Mouse (Mus musculus): ENCODE measurements around the gene Psmc3ip. TPM values are rescaled to one million over a fixed set of nuclear protein-coding genes. Genes with fewer than 3 reads are reported as not detected.

Gene Psmc3ip
- polyA plus RNA-seq, 1 experiment from 2014 or later = 54.3 TPM

DNA sequence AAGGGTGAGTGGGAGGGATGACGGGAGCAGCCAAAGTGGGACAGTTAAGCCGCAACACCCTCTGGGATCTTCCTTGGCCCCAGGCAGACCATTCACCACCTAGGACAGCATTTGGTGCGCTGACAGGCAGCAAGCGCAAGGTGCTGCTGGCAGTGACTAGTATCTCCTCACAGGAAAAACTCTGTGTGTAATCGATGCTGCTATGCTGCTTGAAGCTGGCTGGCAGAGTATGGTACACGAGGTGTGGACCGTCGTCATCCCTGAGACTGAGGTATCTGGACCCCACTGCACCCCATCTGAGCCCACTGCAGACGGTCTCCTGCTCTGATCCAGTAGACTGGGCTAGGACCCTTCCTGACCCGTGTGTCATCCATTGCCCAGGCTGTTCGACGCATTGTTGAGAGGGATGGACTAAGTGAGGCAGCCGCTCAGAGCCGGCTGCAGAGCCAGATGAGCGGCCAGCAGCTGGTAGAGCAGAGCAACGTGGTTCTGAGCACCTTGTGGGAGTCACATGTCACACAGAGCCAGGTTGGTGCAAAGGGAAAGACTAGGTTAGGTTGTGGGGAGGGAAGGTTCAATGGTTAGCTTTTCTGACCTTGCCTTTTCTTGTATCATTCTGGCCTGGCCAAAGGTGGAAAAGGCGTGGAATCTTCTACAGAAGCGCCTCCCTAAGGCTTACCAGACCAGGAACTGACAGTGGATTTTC, 9.5 kb downstream of the Psmc3ip start:
- peaks cover 23% of the 10 kb centered on the region for H3K4me1 ChIP-seq (ENCODE audit: control insufficient read depth, insufficient read depth, low read length)
- no peak overlapping the region for H3K4me2 ChIP-seq (ENCODE audit: low read length)
- no peaks in the 10 kb centered on the region for H3K9me3 ChIP-seq (replicated peaks; ENCODE audit: control insufficient read depth, low read length)
- H3K27me3 ChIP-seq (replicated peaks; ENCODE audit: control insufficient read depth, insufficient read depth, low read length) = peaks cover 6% of the 10 kb centered on the region; the same call in 1 of the 2 replicates
- no peak overlapping the region for H3K4me3 ChIP-seq (ENCODE audit: low read depth, low read length)
- ATAC-seq = no peak
- no peak for DNase-seq (ENCODE audit: low spot score)
- H3K9ac ChIP-seq (ENCODE audit: low read length) = no peak overlapping the region
- 92% methylated on average over 18 of the region's 18 CpGs for whole genome bisulfite sequencing
- no peak overlapping the region for H3K27ac ChIP-seq (ENCODE audit: low read depth, low read length)
- peaks cover 29% of the 10 kb centered on the region for H3K36me3 ChIP-seq (ENCODE audit: control insufficient read depth, insufficient read depth, low read length)

DNA sequence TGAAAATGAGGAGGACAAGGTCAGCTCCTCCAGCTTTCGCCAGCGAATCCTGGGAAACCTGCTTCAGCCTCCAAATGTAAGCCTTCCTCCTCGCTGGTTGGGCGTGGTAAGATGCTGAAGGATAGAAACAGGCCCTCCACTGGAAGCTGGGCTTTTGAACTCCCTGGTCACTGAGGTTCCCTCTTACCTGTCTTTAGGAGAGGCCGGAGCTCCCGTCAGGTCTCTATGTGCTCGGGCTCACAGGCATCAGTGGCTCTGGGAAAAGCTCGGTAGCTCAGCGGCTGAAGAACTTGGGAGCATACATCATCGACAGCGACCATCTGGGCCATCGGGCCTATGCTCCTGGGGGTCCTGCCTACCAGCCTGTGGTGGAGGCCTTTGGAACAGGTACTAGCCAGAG, 10.4 kb downstream of the Psmc3ip start:
- WGBS = 94% methylated on average over 12 of the region's 12 CpGs
- peaks cover 23% of the 10 kb centered on the region for H3K4me1 ChIP-seq (ENCODE audit: control insufficient read depth, insufficient read depth, low read length)
- ATAC-seq = no peak
- DNase-seq (ENCODE audit: low spot score) = no peak
- H3K4me2 ChIP-seq (ENCODE audit: low read length) = no peak overlapping the region
- H3K36me3 ChIP-seq (ENCODE audit: control insufficient read depth, insufficient read depth, low read length) = peaks cover 20% of the 10 kb centered on the region
- no peak overlapping the region for H3K27ac ChIP-seq (ENCODE audit: low read depth, low read length)
- H3K27me3 ChIP-seq (replicated peaks; ENCODE audit: control insufficient read depth, insufficient read depth, low read length) = peaks cover 16% of the 10 kb centered on the region
- H3K9ac ChIP-seq (ENCODE audit: low read length) = no peak overlapping the region
- no peak overlapping the region for H3K4me3 ChIP-seq (ENCODE audit: low read depth, low read length)
- H3K9me3 ChIP-seq (replicated peaks; ENCODE audit: control insufficient read depth, low read length) = no peaks in the 10 kb centered on the region

DNA sequence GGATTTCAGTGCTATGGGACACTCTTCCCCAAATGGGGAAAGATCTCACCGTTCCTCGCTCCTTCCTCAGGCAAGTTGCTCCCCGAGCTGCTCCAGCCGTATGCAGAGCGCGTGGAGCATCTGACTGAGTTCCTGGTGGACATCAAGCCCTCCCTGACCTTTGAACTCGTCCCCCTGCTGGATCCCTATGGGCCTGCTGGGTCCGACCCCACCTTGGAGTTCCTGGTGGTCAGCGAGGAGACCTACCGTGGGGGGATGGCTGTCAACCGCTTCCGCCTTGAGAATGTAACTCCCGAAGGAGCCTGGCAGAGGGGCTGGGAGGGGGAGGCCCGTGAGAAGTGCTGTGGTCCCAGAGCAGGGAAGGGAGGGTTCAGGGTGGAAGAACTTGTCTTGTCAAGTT, 11.0 kb downstream of the Psmc3ip start:
- DNase-seq (ENCODE audit: low spot score) (no peak), ATAC-seq (no peak)
- Histone ChIP-seq H3K36me3 (ENCODE audit: control insufficient read depth, insufficient read depth, low read length) (peaks cover 14% of the 10 kb centered on the region), H3K4me2 (ENCODE audit: low read length) (no peak overlapping the region), H3K4me1 (ENCODE audit: control insufficient read depth, insufficient read depth, low read length) (peaks cover 25% of the 10 kb centered on the region), H3K9ac (ENCODE audit: low read length) (no peak overlapping the region), H3K9me3 (replicated peaks; ENCODE audit: control insufficient read depth, low read length) (no peaks in the 10 kb centered on the region), H3K27me3 (replicated peaks; ENCODE audit: control insufficient read depth, insufficient read depth, low read length) (peaks cover 22% of the 10 kb centered on the region), H3K4me3 (ENCODE audit: low read depth, low read length) (no peak overlapping the region), H3K27ac (ENCODE audit: low read depth, low read length) (no peak overlapping the region)
- 85% methylated on average over 14 of the region's 14 CpGs for WGBS

DNA sequence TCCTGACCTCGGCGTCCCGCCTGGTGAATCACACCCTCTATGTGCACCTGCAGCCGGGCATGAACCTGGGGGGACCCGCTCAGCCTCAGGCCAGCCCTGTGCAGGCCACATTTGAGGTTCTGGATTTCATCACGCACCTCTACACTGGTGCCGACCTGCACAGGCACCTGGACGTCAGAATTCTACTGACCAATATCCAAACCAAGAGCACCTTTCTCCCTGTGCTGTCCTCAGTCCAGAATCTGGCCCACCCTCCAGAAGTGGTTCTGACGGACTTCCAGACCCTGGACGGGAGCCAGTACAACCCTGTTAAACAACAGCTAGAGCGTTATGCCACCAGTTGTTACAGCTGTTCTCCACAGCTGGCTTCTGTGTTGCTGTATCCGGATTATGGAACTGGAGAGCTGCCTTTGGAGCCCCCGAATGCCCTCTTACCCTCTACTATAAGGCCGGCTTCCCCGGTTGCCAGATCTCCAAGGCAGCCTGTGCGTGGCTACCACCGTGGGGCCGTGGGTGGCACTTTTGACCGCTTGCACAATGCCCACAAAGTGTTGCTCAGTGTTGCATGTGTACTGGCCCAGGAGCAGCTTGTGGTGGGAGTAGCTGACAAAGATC, 12.0 kb downstream of the Psmc3ip start:
- peak overlapping the region; percentile 91 for H3K9ac ChIP-seq (ENCODE audit: low read length)
- H3K27me3 ChIP-seq (replicated peaks; ENCODE audit: control insufficient read depth, insufficient read depth, low read length) = peaks cover 32% of the 10 kb centered on the region
- peak overlapping the region; percentile 76 for H3K27ac ChIP-seq (ENCODE audit: low read depth, low read length)
- peaks cover 6% of the 10 kb centered on the region; the same call in 1 of the 2 replicates for H3K36me3 ChIP-seq (ENCODE audit: control insufficient read depth, insufficient read depth, low read length)
- peak overlapping the region; percentile 84 for H3K4me3 ChIP-seq (ENCODE audit: low read depth, low read length)
- WGBS = 34% methylated on average over 19 of the region's 19 CpGs
- no peak for DNase-seq (ENCODE audit: low spot score)
- no peak for ATAC-seq
- peaks cover 22% of the 10 kb centered on the region for H3K4me1 ChIP-seq (ENCODE audit: control insufficient read depth, insufficient read depth, low read length)
- H3K4me2 ChIP-seq (ENCODE audit: low read length) = peak overlapping the region; percentile 99
- no peaks in the 10 kb centered on the region for H3K9me3 ChIP-seq (replicated peaks; ENCODE audit: control insufficient read depth, low read length)

DNA sequence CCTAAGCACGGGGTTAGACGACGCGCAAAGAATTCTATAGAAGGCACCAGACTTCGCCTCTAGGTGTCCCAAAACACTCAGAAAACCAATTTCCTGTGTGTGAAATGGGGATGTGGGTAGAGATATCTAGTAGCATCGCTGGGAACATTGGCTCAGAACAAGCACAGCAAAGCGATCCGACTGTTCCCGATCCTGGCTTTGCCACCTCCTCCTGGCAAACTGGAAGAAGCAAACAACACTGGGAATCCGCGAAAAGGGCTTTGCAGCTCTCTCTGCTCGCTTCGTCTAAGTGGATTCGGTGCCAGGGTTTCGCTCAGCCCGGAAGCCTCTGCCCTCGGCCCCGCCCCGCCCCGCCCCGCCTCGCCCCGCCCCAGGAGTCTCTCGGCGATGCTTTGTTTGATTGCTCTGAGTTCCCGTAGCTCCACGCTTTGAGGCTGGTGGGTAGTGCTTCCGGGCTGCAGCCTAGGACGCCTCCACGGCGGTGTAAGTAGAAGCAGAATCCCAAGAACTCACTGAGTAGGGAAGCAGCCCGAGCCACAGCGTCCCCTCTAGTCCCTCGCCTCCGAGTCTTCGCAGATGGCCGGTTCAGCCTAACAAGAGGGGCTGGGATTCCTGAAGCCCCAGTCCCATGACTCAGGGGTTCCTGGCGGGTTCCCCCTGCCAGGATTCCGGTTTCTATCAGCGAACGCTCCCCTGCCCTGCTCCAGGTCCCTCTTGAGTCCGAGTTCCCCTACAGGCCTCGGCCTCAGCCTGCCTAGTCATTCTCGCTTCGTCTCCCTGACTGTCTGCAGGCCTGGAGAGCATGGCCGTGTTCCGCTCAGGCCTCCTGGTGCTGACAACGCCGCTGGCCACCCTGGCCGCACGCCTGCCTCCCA, 12.8 kb downstream of the Psmc3ip start, which contains the start of gene Coasy:
Gene Coasy (plus strand): TSS at position 358 of the 875 bp plus-strand sequence.
- Histone ChIP-seq H3K9me3 (replicated peaks; ENCODE audit: control insufficient read depth, low read length) (no peaks in the 10 kb centered on the region), H3K4me2 (ENCODE audit: low read length) (peak within 1 kb of the TSS; percentile 99), H3K27me3 (replicated peaks; ENCODE audit: control insufficient read depth, insufficient read depth, low read length) (peaks cover 40% of the 10 kb centered on the region), H3K27ac (ENCODE audit: low read depth, low read length) (peak within 1 kb of the TSS; percentile 76), H3K4me1 (ENCODE audit: control insufficient read depth, insufficient read depth, low read length) (peaks cover 17% of the 10 kb centered on the region), H3K4me3 (ENCODE audit: low read depth, low read length) (peak within 1 kb of the TSS; percentile 84), H3K36me3 (ENCODE audit: control insufficient read depth, insufficient read depth, low read length) (peaks cover 6% of the 10 kb centered on the region; the same call in 1 of the 2 replicates), H3K9ac (ENCODE audit: low read length) (peak within 1 kb of the TSS; percentile 91)
- under 1% methylated on average over 51 of the region's 51 CpGs for WGBS
- DNase-seq (ENCODE audit: low spot score) (peak; percentile 96), ATAC-seq (peak; percentile 91)

DNA sequence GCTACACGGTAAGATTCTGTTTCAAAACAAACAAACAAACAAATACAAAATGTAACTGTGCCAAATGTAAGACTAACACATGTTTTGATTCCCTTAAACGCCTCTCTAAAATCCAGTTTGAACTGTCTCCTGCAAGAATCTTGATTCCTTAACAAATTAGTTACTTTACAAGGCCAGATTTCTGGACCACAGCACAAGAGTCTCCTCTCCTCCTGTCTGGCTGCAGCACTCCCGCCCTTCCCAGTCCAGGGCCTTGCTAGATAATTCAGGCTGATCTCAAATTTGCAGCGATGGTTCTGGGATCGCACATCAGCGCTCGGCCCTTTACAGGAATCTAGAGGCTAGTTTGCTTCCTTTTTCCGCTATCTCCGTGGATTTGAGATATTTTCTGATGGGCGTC, 13.6 kb downstream of the Psmc3ip start:
- H3K4me2 ChIP-seq (ENCODE audit: low read length) = peak overlapping the region; percentile 99
- ATAC-seq (no peak), DNase-seq (ENCODE audit: low spot score) (no peak)
- 5% methylated on average over 10 of the region's 10 CpGs for WGBS
- H3K27me3 ChIP-seq (replicated peaks; ENCODE audit: control insufficient read depth, insufficient read depth, low read length) = peaks cover 44% of the 10 kb centered on the region
- peak overlapping the region; percentile 76; the same call in 1 of the 2 replicates for H3K27ac ChIP-seq (ENCODE audit: low read depth, low read length)
- peak overlapping the region; percentile 59 for H3K9ac ChIP-seq (ENCODE audit: low read length)
- H3K4me1 ChIP-seq (ENCODE audit: control insufficient read depth, insufficient read depth, low read length) = peaks cover 16% of the 10 kb centered on the region
- peak overlapping the region; percentile 84 for H3K4me3 ChIP-seq (ENCODE audit: low read depth, low read length)
- peaks cover 6% of the 10 kb centered on the region; the same call in 1 of the 2 replicates for H3K36me3 ChIP-seq (ENCODE audit: control insufficient read depth, insufficient read depth, low read length)
- no peaks in the 10 kb centered on the region for H3K9me3 ChIP-seq (replicated peaks; ENCODE audit: control insufficient read depth, low read length)

DNA sequence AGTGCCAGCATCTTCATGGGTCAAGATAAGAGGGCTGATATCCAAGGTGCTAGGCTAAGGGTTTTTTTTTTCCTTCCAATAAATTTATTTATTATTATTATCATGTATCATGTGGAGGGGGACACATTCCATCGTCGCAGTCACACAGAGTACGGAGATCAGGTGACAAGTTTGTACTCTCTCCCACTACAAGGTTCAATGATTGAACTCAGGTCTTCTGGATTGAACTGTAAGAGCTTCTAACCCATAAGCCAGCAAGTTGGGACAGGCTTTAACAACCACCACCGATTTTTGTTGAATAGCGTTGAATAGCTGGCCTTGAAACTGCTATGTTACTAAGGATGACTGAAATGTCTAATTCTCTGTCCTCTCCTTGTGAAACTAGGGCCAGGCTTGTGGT, 14.8 kb downstream of the Psmc3ip start:
- Histone ChIP-seq H3K27me3 (replicated peaks; ENCODE audit: control insufficient read depth, insufficient read depth, low read length) (peaks cover 44% of the 10 kb centered on the region), H3K4me3 (ENCODE audit: low read depth, low read length) (no peak overlapping the region), H3K27ac (ENCODE audit: low read depth, low read length) (no peak overlapping the region), H3K9me3 (replicated peaks; ENCODE audit: control insufficient read depth, low read length) (no peaks in the 10 kb centered on the region), H3K4me2 (ENCODE audit: low read length) (no peak overlapping the region), H3K36me3 (ENCODE audit: control insufficient read depth, insufficient read depth, low read length) (peaks cover 6% of the 10 kb centered on the region; the same call in 1 of the 2 replicates), H3K4me1 (ENCODE audit: control insufficient read depth, insufficient read depth, low read length) (peaks cover 10% of the 10 kb centered on the region), H3K9ac (ENCODE audit: low read length) (no peak overlapping the region)
- no peak for ATAC-seq
- WGBS = 73% methylated on average over 5 of the region's 5 CpGs
- DNase-seq (ENCODE audit: low spot score) = no peak

DNA sequence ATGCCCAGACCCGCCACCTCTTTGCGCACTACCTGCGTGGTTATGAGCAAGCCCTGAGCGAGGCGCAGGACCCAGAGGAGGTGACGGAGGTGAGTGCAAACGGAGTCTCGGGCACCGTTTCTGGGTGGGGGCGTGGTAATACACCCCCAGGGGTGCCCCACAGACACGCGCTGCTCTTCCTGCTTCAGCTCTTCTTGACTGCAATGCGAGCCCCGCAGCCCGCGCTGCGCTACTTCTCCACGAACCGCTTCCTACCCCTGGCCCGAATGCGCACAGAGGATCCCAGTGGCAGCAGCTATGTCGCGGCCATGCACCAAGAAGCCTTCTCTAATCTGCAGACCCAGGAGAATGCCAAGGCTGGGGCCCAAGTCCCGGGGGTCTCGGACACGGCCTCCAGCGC, 15.5 kb downstream of the Psmc3ip start:
- WGBS = 2% methylated on average over 27 of the region's 27 CpGs
- no peak for DNase-seq (ENCODE audit: low spot score)
- ATAC-seq = no peak
- Histone ChIP-seq H3K27me3 (replicated peaks; ENCODE audit: control insufficient read depth, insufficient read depth, low read length) (peaks cover 44% of the 10 kb centered on the region), H3K9ac (ENCODE audit: low read length) (no peak overlapping the region), H3K9me3 (replicated peaks; ENCODE audit: control insufficient read depth, low read length) (no peaks in the 10 kb centered on the region), H3K4me1 (ENCODE audit: control insufficient read depth, insufficient read depth, low read length) (peaks cover 10% of the 10 kb centered on the region), H3K27ac (ENCODE audit: low read depth, low read length) (no peak overlapping the region), H3K4me3 (ENCODE audit: low read depth, low read length) (no peak overlapping the region), H3K36me3 (ENCODE audit: control insufficient read depth, insufficient read depth, low read length) (peaks cover 2% of the 10 kb centered on the region; the same call in 1 of the 2 replicates), H3K4me2 (ENCODE audit: low read length) (no peak overlapping the region)
